Mouse (Mus musculus) gastrocnemius, adult 2 months (tissue): ENCODE data around the gene Rgma. TPM values are rescaled to one million over a fixed set of nuclear protein-coding genes. Genes with fewer than 3 reads are reported as not detected.

Source experiments
- DNase-seq: peaks from one replicate; pipeline ENCODE4 v3.0.0; 2022
- H3K27ac ChIP-seq: fragments of 200-600 bp; 2 replicates; pipeline ENCODE4 v1.8.1; 2022; ENCODE audit warnings: mild to moderate bottlenecking
- H3K4me3 ChIP-seq: fragments of 200-600 bp; 2 replicates; pipeline ENCODE4 v1.8.1; 2022; ENCODE audit warnings: mild to moderate bottlenecking, moderate library complexity
- CTCF ChIP-seq: fragments of 200-600 bp; IDR thresholded peaks from 2 replicates; pipeline ENCODE4 v1.8.1; 2022; ENCODE audit warnings: antibody characterized with exemption, mild to moderate bottlenecking, moderate library complexity
- intact Hi-C: fragments of 180-260 bp; cut with DNase I; formaldehyde crosslinking; loops from one replicate; pipeline ENCODE4 v1.15.1; 2025
- total RNA-seq, 2 experiments: library from RNA; stranded (reverse); gene quantifications; 2 replicates each; pipeline ENCODE4 v1.2.3; 2021

Rgma gene
- total RNA-seq, 2 experiments from 2014 or later, result 46.1 to 52.4 TPM

DNA sequence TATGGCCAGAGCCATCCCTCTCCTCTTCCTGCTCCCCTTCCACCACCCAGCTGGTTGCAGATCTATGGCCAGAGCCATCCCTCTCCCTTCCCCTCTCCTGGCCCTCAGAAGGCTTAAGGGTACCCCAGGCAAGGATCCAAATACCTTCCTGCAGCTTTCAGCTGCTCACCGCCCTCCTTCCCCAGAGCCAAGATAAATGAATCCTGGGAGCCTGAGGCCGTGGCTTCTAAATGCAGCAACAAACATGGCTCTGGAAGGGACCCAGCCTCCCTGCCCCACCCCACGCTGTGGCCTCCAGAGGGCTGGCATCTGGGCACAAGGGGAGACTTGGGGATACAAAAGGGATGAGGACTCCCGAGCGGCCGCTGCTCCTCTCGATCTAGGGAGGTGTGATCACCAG is 37.1 kb downstream of the Rgma start:
- Histone ChIP-seq H3K4me3 (peak overlapping the region; percentile 27), H3K27ac (peak overlapping the region; percentile 86)
- peak; percentile 71 for DNase-seq
- no peak for TF ChIP-seq CTCF
- intact Hi-C loops, result loop anchor here (10.0 kb wide), 1 partner anchor 388 kb away; no protein-coding TSS in a partner anchor

DNA sequence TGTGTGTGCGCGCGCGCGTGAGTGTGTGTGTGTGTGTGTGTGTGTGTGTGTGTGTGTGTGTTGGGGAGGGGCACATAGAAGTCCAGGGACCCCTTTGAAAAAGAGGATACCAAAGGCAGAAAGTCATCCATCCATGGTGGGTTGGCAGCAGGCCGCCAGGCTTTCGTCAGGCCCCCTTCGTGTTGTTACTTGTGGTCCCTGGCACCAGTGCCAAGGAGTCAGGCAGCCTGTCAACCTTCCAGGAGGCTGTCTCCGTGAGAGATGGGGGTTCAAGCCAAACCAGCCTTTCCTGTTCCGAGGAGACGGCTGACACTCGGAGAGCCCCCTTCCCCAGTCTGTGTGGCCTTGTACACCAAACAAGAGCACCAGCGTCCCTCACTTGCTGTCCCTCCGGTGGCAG is 38.9 kb downstream of the Rgma start:
- intact Hi-C loops, result loop anchor here (10.0 kb wide), 1 partner anchor 389 kb away; no protein-coding TSS in a partner anchor
- Histone ChIP-seq H3K4me3 (no peak overlapping the region), H3K27ac (peak overlapping the region; percentile 59)
- peak; percentile 35 for DNase-seq
- no peak for TF ChIP-seq CTCF

DNA sequence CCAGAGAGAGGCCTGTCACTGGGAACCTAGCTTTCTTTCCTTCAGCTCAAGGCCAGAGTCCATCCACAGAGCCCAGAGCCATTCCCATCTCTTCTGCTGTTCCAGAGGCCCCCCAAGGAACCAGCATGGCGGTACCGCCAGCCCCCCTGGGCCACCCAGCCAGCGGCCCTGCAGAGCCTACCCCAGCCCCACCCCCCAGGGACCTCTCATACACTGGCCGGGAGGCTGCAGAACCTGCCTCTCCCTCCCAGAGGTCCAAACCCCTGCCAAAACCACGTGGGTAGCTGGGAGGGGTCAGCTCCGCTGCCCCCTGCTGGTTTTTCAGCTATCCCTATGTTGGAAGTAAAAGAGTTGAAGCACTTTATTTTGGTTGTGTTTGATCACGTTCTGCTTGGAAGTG is 44.1 kb downstream of the Rgma start:
- Histone ChIP-seq H3K4me3 (no peak overlapping the region), H3K27ac (peak overlapping the region; percentile 53)
- 0 out of 2 replicates have a peak, but pooled peaks have one; percentile 18 for TF ChIP-seq CTCF
- peak; percentile 69 for DNase-seq
- intact Hi-C loops, result loop anchor here (10.0 kb wide), 1 partner anchor 395 kb away; no protein-coding TSS in a partner anchor

DNA sequence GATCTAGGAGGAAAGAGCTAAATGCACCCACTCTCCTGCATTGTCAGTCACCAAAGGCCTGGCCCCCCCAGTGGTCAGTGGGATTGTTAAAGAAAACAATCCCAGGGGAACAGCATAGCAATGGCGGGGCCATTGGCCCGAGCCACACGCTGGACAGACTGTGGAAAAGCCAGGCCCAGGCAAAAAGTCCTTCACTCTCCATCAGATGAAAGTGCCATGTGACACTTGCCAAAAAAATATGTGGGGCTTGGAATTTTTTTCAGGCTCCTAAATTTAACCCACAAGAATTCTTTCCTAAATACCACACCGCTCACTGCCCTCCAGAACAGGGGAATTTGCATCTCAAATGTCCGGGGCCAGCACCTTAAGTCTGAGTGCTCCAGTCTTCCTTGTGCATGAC is 45.5 kb downstream of the Rgma start:
- H3K4me3 ChIP-seq, result no peak overlapping the region
- intact Hi-C loops, result no loop called here
- TF ChIP-seq CTCF, result no peak
- H3K27ac ChIP-seq, result peak overlapping the region; percentile 67
- no peak for DNase-seq

DNA sequence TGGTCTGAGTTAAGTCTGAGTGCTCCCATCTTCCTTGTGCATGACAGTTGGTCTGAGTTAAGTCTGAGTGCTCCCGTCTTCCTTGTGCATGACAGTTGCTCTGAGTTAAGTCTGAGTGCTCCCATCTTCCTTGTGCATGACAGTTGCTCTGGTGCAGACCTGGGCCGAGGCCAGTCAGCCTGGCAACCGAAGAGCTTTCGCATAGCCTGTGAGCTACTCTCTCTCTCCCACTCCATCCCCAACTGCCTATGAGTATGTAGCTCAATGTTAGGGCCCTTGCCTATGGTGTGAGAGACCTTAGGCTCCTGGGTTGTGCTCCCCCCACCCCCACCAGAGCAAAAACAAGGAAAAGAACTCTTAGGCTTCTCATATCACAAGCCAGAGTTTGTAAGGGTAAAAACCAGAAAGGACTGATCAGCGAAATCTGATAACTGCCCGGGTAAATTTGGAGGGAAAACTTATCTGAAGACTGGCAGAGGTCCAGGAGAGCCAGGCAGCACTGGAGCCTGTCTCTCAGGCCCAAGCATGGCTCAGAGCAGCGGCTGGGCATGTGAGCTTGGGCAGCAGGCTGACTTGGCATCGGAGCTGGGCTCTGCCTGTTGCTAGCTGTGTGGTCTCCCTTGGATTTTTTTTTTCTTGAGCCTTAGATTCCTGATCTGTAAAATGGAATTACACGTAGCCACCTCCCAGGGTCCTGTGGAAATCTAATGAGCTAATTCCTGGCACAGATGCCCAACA is 46.1 kb downstream of the Rgma start:
- no peak for TF ChIP-seq CTCF
- intact Hi-C loops, result loop anchor here (2.0 kb wide), 3 partner anchors 45 to 1021 kb away; no protein-coding TSS in a partner anchor

DNA sequence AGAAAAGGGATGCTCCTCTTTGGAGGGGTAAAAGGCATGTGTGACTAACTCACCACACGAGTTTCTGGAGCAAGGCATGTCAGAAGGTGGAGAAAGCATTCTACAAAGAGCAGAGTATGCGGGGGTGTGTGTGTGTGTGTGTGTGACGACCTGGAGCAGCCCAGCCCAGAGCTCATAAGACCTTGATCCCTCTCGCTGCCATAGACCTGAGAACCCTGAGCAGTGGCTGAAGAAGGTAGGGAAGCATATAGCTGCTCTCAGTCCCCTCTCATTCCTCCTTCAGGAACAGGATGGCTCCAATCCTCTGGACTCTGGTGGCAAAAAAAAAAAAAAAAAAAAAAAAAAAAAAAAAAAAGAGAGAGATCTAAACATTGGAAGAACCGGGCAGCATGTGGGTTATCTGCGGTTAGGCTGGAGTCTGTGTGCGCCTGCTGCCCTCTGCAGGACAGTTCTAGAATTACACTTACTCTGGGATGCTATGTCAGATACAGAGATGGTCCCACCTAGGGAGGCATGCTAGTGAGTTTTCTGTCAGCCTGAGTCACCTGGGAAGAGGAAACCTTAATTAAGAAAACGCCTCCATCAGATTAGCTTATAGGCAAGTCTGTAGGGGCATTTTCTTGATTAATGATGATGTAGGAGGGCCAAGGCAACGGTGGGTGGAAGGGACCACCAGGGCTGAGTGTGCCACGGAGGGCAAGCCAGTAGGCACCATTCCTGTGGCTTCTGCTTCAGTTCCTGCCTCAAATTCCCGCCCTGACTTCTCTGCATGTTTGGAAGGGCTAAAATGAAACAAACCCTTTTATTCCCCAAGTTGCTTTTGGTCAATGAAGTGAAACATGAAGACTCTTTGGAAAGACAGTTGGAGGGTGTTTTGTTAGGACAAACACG is 47.2 kb downstream of the Rgma start:
- intact Hi-C loops, result loop anchor here (2.0 kb wide), 3 partner anchors 46 to 1022 kb away; no protein-coding TSS in a partner anchor

More for the DNA sequence above, 46.1 kb downstream of the Rgma start:
- H3K27ac ChIP-seq, result peak overlapping the region; percentile 67
- DNase-seq, result peak; percentile 74
- H3K4me3 ChIP-seq, result no peak overlapping the region

DNA sequence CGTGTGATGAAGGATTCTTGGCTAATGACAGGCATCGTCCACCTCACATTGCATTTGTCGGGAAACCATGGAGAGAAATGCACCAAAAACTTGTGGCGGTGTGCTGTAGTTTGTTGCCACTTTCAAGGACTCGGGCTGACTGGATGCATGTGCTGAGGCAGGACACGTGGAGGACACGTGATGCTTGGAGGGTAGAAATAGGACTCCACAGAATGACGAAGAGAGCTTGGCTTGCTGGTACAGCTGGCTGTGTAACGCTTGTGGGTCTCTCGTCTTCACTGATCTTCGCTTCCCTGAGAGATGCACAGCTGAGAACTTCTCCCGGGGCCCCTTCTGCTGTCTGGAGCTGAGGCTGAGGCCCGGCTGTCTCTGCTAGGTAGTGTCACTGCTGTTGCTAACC is 47.9 kb downstream of the Rgma start:
- no peak for TF ChIP-seq CTCF
- H3K27ac ChIP-seq, result peak overlapping the region; percentile 66
- peak; percentile 83 for DNase-seq
- no peak overlapping the region for H3K4me3 ChIP-seq
- intact Hi-C loops, result loop anchor here (2.0 kb wide), 3 partner anchors 46 to 1022 kb away; no protein-coding TSS in a partner anchor

More for the DNA sequence above, 47.2 kb downstream of the Rgma start:
- TF ChIP-seq CTCF, result peak; percentile 88
- peak; percentile 76 for DNase-seq
- Histone ChIP-seq H3K4me3 (no peak overlapping the region), H3K27ac (peak overlapping the region; percentile 67)

DNA sequence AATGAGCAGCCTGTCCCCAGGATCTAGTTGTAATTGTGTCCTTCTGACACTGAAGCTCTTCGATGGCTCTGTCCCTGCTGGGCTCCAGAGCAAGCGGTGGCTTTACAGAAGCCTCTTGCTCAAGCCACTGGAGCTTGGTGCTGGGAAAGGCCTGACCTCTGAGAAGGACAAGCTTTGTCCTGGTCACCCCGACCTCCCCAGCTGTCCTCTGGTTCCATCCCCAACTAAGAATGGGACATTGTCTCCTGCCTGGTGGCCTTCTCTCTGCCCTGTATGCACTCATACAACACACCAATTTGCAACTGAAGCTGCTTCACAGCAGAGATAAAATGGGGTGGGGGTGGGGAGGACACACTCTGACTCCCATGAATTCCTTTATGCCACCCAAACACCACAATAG is 48.9 kb downstream of the Rgma start:
- H3K27ac ChIP-seq, result peak overlapping the region; percentile 66
- no peak for TF ChIP-seq CTCF
- intact Hi-C loops, result no loop called here
- H3K4me3 ChIP-seq, result no peak overlapping the region
- DNase-seq, result no peak

DNA sequence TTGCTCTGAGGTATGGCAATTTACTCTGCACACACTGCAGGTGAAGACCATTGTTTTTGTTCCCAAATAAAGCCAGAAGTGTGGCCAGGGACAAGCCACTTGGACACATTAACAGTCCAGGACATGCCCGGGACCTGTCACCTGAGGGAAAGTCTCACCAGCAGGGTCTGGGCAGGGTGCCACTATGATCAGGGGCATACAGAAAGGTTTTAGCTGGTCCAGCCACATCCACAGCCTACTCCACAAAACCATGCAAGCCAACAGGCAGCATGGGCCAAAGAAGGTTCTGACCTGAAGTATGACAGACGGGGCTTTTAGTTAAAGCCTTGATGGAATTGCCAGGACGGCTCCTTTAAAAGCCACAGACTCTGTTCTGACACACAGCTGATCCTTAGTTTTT is 49.4 kb downstream of the Rgma start:
- peak overlapping the region; percentile 66 for H3K27ac ChIP-seq

DNA sequence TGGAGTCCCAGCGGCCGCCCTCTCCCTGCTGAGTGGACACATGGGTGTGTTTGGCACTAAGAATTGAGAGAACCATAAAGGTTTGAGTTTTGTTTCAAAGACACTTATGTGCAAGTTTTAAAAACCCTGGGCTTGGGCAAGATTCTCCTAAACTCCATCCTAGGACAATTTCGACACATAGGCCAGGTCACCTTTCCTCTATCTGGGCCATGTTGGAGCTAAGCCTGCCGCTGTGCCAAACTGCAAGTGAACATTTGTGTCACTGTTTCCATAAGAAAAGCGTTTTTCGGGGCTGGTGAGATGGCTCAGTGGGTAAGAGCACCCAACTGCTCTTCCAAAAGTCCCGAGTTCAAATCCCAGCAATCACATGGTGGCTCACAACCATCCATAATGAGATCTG is 50.1 kb downstream of the Rgma start:
- no peak overlapping the region for H3K4me3 ChIP-seq
- intact Hi-C loops, result no loop called here
- peak overlapping the region; percentile 3; the same call in 1 of the 2 replicates for H3K27ac ChIP-seq
- no peak for DNase-seq
- TF ChIP-seq CTCF, result no peak

More for the DNA sequence above, 49.4 kb downstream of the Rgma start:
- intact Hi-C loops, result no loop called here
- H3K4me3 ChIP-seq, result no peak overlapping the region
- TF ChIP-seq CTCF, result no peak
- DNase-seq, result peak; percentile 63

DNA sequence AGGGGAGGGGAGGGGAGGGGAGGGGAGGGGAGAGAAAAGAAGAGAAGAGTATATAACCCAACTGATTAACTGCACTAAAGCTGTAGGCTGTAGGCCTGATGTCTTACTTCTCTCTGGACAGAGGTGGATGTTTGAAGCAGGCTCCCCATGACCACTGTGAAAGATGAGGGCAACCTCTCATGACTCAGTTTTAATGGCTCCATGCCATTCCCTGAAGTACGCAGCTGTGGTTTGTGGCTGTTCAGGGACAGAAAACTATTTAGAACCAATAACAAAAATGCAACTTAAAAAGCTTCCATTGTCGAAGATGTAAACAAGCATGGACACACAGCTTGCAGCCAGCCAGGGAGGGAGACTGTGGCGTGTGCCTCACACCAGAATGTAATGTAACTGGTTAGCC is 50.9 kb downstream of the Rgma start:
- TF ChIP-seq CTCF, result no peak
- no peak for DNase-seq
- intact Hi-C loops, result no loop called here
- Histone ChIP-seq H3K4me3 (no peak overlapping the region), H3K27ac (peak overlapping the region; percentile 46)

DNA sequence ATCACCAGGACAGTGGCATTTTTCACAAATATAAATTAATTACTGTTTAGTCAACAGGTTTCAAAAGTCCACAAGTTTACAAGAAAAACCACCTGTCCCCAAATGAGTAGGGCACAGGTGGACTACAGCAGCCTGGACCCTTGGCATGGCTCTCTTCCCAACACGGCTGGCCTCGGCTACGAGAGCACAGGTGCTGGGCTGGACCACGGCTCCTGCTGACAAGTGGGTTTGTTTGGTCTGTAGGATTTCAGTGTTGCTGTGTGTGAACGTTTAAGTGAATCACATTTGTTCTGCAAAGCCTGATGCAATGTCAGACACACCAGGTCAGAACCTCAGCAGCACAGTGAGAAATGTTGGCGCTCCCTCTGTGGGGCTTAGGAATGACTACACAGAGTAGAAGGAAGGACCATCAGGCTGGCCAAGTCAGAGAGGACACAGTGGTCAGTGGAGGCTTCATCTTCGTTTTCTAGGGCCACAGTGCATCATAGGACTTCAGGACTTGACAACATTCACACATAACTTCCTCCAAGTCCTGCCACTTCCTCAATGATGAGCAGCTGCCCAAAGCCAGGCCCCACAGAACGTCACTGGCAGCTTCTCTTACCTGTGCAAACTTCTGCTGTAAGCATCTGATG is 51.6 kb downstream of the Rgma start:
- peak overlapping the region; percentile 46 for H3K27ac ChIP-seq
- intact Hi-C loops, result no loop called here
- DNase-seq, result no peak
- H3K4me3 ChIP-seq, result no peak overlapping the region
- TF ChIP-seq CTCF, result no peak
